9 mouse cellular contexts compared by ENCODE assay signal in genomic region chr7:82174571-82175326, GRCm38 (mm10). TPM values are rescaled to one million over a fixed set of nuclear protein-coding genes. Genes with fewer than 3 reads are reported as not detected.
DNase-seq lines count a peak whose midpoint lies in the region; ATAC-seq and TF ChIP-seq lines count a peak whose summit lies in the region.
"Had no signal": no experiment of that assay in that cellular context is flagged by ENCODE, and none has a peak within 500 bp of the region (broad histone marks: within the 10 kb centered on the region; RNA-seq: fewer than 3 reads in every experiment).

No protein-coding gene starts in this region.

- peaks cover 3% of the 10 kb centered on the region; the same call in 1 of the 2 replicates for H3K27me3 ChIP-seq in forebrain, embryonic 11.5 days (ENCODE audit: control insufficient read depth, insufficient read depth, low read length)
- H3K27me3 ChIP-seq in heart, embryonic 15.5 days, result peaks cover 22% of the 10 kb centered on the region
- no peaks in the 10 kb centered on the region for H3K27me3 ChIP-seq in kidney, postnatal 0 days (ENCODE audit: insufficient read depth, low read length)
- H3K27me3 ChIP-seq in limb, embryonic 15.5 days, result 0 out of 2 replicates have a peak, but pooled peaks cover 3% of the 10 kb centered on the region
- no peaks in the 10 kb centered on the region for H3K27me3 ChIP-seq in midbrain, postnatal 0 days (ENCODE audit: insufficient read depth, low read length)
- no peaks in the 10 kb centered on the region for H3K27me3 ChIP-seq in stomach, postnatal 0 days (ENCODE audit: control insufficient read depth, insufficient read depth, low read length)
- H3K27me3 ChIP-seq: CH12.LX had no signal

- peak; percentile 97 for ATAC-seq in forebrain, embryonic 11.5 days (replicated peaks; ENCODE audit: low FRiP score)
- peak; percentile 92 for ATAC-seq in heart, embryonic 15.5 days (replicated peaks; ENCODE audit: insufficient number of reproducible peaks, insufficient read depth, low FRiP score, low read depth)
- ATAC-seq in kidney, postnatal 0 days (replicated peaks; ENCODE audit: low FRiP score, low read depth), result peak; percentile 95
- ATAC-seq in limb, embryonic 15.5 days (ENCODE audit: insufficient number of reproducible peaks, low FRiP score, low TSS enrichment, low read depth), result peak; percentile 81
- peak; percentile 98 for ATAC-seq in midbrain, postnatal 0 days (ENCODE audit: low FRiP score)
- peak; percentile 95 for ATAC-seq in stomach, postnatal 0 days (ENCODE audit: low FRiP score, low TSS enrichment)

- H3K9ac ChIP-seq in forebrain, embryonic 11.5 days (ENCODE audit: low read length), result peak overlapping the region; percentile 68
- peak overlapping the region; percentile 52 for H3K9ac ChIP-seq in heart, embryonic 15.5 days
- H3K9ac ChIP-seq in kidney, postnatal 0 days (ENCODE audit: low read depth, low read length), result peak overlapping the region; percentile 59
- peak overlapping the region; percentile 54 for H3K9ac ChIP-seq in limb, embryonic 15.5 days
- peak overlapping the region; percentile 73 for H3K9ac ChIP-seq in midbrain, postnatal 0 days (replicated peaks; ENCODE audit: low read length, poor library complexity, severe bottlenecking)
- peak overlapping the region; percentile 59 for H3K9ac ChIP-seq in stomach, postnatal 0 days (ENCODE audit: low read length)

- TF ChIP-seq CTCF in kidney, postnatal 0 days (IDR thresholded peaks at IDR 0.05; ENCODE audit: low read depth), result no peak
- TF ChIP-seq CTCF in midbrain, postnatal 0 days (IDR thresholded peaks at IDR 0.05), result peak; percentile 18; the same call in 1 of the 2 replicates
- no peak for TF ChIP-seq CTCF in stomach, postnatal 0 days (IDR thresholded peaks at IDR 0.05; ENCODE audit: low read depth)

- H3K27ac ChIP-seq in forebrain, embryonic 11.5 days (ENCODE audit: low read depth, low read length), result 0 out of 2 replicates have a peak overlapping the region, but pooled peaks have one; percentile 12
- no peak overlapping the region for H3K27ac ChIP-seq in heart, embryonic 15.5 days
- no peak overlapping the region for H3K27ac ChIP-seq in kidney, postnatal 0 days
- no peak overlapping the region for H3K27ac ChIP-seq in limb, embryonic 15.5 days
- peak overlapping the region; percentile 73 for H3K27ac ChIP-seq in midbrain, postnatal 0 days (ENCODE audit: low read depth, low read length)
- no peak overlapping the region for H3K27ac ChIP-seq in stomach, postnatal 0 days (replicated peaks)

- peak overlapping the region; percentile 64 for H3K4me3 ChIP-seq in forebrain, embryonic 11.5 days (ENCODE audit: low read depth, low read length)
- peak overlapping the region; percentile 80 for H3K4me3 ChIP-seq in heart, embryonic 15.5 days
- peak overlapping the region; percentile 64 for H3K4me3 ChIP-seq in kidney, postnatal 0 days (replicated peaks; ENCODE audit: low read depth, low read length)
- peak overlapping the region; percentile 76 for H3K4me3 ChIP-seq in limb, embryonic 15.5 days
- H3K4me3 ChIP-seq in midbrain, postnatal 0 days (ENCODE audit: low read depth, low read length), result peak overlapping the region; percentile 62
- H3K4me3 ChIP-seq in stomach, postnatal 0 days (ENCODE audit: low read depth, low read length), result peak overlapping the region; percentile 56

- no peak for TF ChIP-seq EP300 in stomach, postnatal 0 days (optimal IDR thresholded peaks at IDR 0.05)

- 0 out of 2 replicates have a peak, but pooled peaks cover 2% of the 10 kb centered on the region for H3K4me1 ChIP-seq in forebrain, embryonic 11.5 days (replicated peaks; ENCODE audit: control insufficient read depth, insufficient read depth, low read length)
- H3K4me1 ChIP-seq in heart, embryonic 15.5 days (replicated peaks), result peaks cover 12% of the 10 kb centered on the region
- H3K4me1 ChIP-seq in kidney, postnatal 0 days (replicated peaks; ENCODE audit: insufficient read depth, low read length), result no peaks in the 10 kb centered on the region
- H3K4me1 ChIP-seq in limb, embryonic 15.5 days, result peaks cover 16% of the 10 kb centered on the region; the same call in 1 of the 2 replicates
- H3K4me1 ChIP-seq in midbrain, postnatal 0 days (ENCODE audit: insufficient read depth, low read length), result peaks cover 2% of the 10 kb centered on the region; the same call in 1 of the 2 replicates
- 0 out of 2 replicates have a peak, but pooled peaks cover 3% of the 10 kb centered on the region for H3K4me1 ChIP-seq in stomach, postnatal 0 days (replicated peaks; ENCODE audit: control insufficient read depth, insufficient read depth)

- under 1% methylated on average over 61 of the region's 72 CpGs for WGBS in forebrain, embryonic 11.5 days
- WGBS in heart, embryonic 15.5 days, result under 1% methylated on average over 72 of the region's 72 CpGs
- under 1% methylated on average over 70 of the region's 72 CpGs for WGBS in kidney, postnatal 0 days
- WGBS in limb, embryonic 15.5 days, result under 1% methylated on average over 72 of the region's 72 CpGs
- under 1% methylated on average over 71 of the region's 72 CpGs for WGBS in midbrain, postnatal 0 days
- WGBS in stomach, postnatal 0 days, result under 1% methylated on average over 72 of the region's 72 CpGs

- no peaks in the 10 kb centered on the region for H3K36me3 ChIP-seq in forebrain, embryonic 11.5 days (ENCODE audit: control insufficient read depth, insufficient read depth, low read length)
- no peaks in the 10 kb centered on the region for H3K36me3 ChIP-seq in heart, embryonic 15.5 days
- no peaks in the 10 kb centered on the region for H3K36me3 ChIP-seq in kidney, postnatal 0 days (ENCODE audit: insufficient read depth, low read length)
- no peaks in the 10 kb centered on the region for H3K36me3 ChIP-seq in limb, embryonic 15.5 days
- no peaks in the 10 kb centered on the region for H3K36me3 ChIP-seq in midbrain, postnatal 0 days (ENCODE audit: insufficient read depth, low read length)
- H3K36me3 ChIP-seq in stomach, postnatal 0 days (ENCODE audit: control insufficient read depth, insufficient read depth, low read length), result no peaks in the 10 kb centered on the region

- peak overlapping the region; percentile 91 for H3K4me2 ChIP-seq in forebrain, embryonic 11.5 days (ENCODE audit: low read depth, low read length, severe bottlenecking)
- H3K4me2 ChIP-seq in heart, embryonic 15.5 days, result peak overlapping the region; percentile 100
- peak overlapping the region; percentile 98 for H3K4me2 ChIP-seq in kidney, postnatal 0 days (ENCODE audit: low read length)
- H3K4me2 ChIP-seq in limb, embryonic 15.5 days, result peak overlapping the region; percentile 95
- peak overlapping the region; percentile 58 for H3K4me2 ChIP-seq in midbrain, postnatal 0 days (ENCODE audit: low read depth, low read length, poor library complexity, severe bottlenecking)
- H3K4me2 ChIP-seq in stomach, postnatal 0 days (replicated peaks; ENCODE audit: low read depth), result peak overlapping the region; percentile 94

- no peaks in the 10 kb centered on the region for H3K9me3 ChIP-seq in forebrain, embryonic 11.5 days (ENCODE audit: control insufficient read depth, low read length)
- H3K9me3 ChIP-seq in heart, embryonic 15.5 days (replicated peaks), result no peaks in the 10 kb centered on the region
- no peaks in the 10 kb centered on the region for H3K9me3 ChIP-seq in kidney, postnatal 0 days (replicated peaks; ENCODE audit: low read length)
- no peaks in the 10 kb centered on the region for H3K9me3 ChIP-seq in limb, embryonic 15.5 days
- no peaks in the 10 kb centered on the region for H3K9me3 ChIP-seq in midbrain, postnatal 0 days (ENCODE audit: low read length)
- H3K9me3 ChIP-seq in stomach, postnatal 0 days (ENCODE audit: control insufficient read depth, low read length), result no peaks in the 10 kb centered on the region

- peak; percentile 59 for DNase-seq in CD4-positive helper T cell, adult 2 months (ENCODE audit: low read depth, low spot score)
- peak; percentile 34 for DNase-seq in c-Kit-positive CD71-negative TER-119-negative erythroid progenitor cells, embryonic 14.5 days (ENCODE audit: low read depth)
- DNase-seq in forebrain, embryonic 11.5 days (ENCODE audit: low spot score), result peak; percentile 89
- DNase-seq in kidney, postnatal 0 days (ENCODE audit: low spot score), result peak; percentile 92
- DNase-seq in midbrain, postnatal 0 days (ENCODE audit: low spot score), result peak; percentile 94
- peak; percentile 79 for DNase-seq in stomach, postnatal 0 days (ENCODE audit: low spot score)

RNA-seq across cellular contexts. Expression of gene Sh3gl3, which starts 1.1 kb away (rescaled TPM):
- polyA plus RNA-seq in forebrain, embryonic 11.5 days (2014; fragmentation: Nextera tagmentation; extraction: Ambion mirVana), result 13.8 and 15.4 TPM in 2 replicates
- polyA plus RNA-seq in heart, embryonic 15.5 days (2015; fragmentation: Nextera tagmentation; extraction: Ambion mirVana), result 5.8 and 6.2 TPM in 2 replicates
- polyA plus RNA-seq in kidney, postnatal 0 days (2015; fragmentation: Nextera tagmentation; extraction: Ambion mirVana), result 15.2 and 16.4 TPM in 2 replicates
- 9.2 and 10.4 TPM in 2 replicates for polyA plus RNA-seq in limb, embryonic 15.5 days (2015; fragmentation: Nextera tagmentation; extraction: Ambion mirVana)
- total RNA-seq in midbrain, postnatal 0 days (2014; rRNA removed), result 58.6 and 70.4 TPM in 2 replicates
- polyA plus RNA-seq in midbrain, postnatal 0 days (2015; fragmentation: Nextera tagmentation; extraction: Ambion mirVana), result 102 and 108 TPM in 2 replicates
- polyA plus RNA-seq in stomach, postnatal 0 days (2015; fragmentation: Nextera tagmentation; extraction: Ambion mirVana), result 4.0 and 4.9 TPM in 2 replicates
- total RNA-seq: CH12.LX had no signal

Comparison
In these comparisons a context has a peak if more than half of its experiments do, and no peak if none do; other contexts are left out.
1. DNase-seq: peak in every context shown above with its lines; median percentile 94 in midbrain, postnatal 0 days; 92 in kidney, postnatal 0 days; 89 in forebrain, embryonic 11.5 days; 79 in stomach, postnatal 0 days; 59 in CD4-positive helper T cell, adult 2 months; 34 in c-Kit-positive CD71-negative TER-119-negative erythroid progenitor cells, embryonic 14.5 days.
2. H3K27ac ChIP-seq: peak in forebrain, embryonic 11.5 days (single experiment) and midbrain, postnatal 0 days (single experiment); none in heart, embryonic 15.5 days (single experiment), kidney, postnatal 0 days (single experiment), limb, embryonic 15.5 days (single experiment) and stomach, postnatal 0 days (single experiment).
3. Peak in every context shown above with its lines, with median percentiles within 50 percentile points of each other: ATAC-seq, H3K4me2 ChIP-seq, H3K4me3 ChIP-seq and H3K9ac ChIP-seq.